Mouse (Mus musculus) right cerebral cortex, adult 18-20 months (tissue): ENCODE measurements around the gene Rnf31.

Source experiments
- DNase-seq: peaks from one replicate; pipeline ENCODE4 v3.0.0; 2022; ENCODE audit warnings: mixed read lengths

Gene Rnf31

GRCm38 (mm10) chr14:55591331-55591891 lies at the start of gene Rnf31:
Gene Rnf31, plus strand, starts transcription at chr14:55591708.
- DNase-seq = peak; percentile 97

GRCm38 (mm10) chr14:55542268-55542667 lies 49.2 kb upstream of the Rnf31 start:
- no peak for DNase-seq

- DNase-seq = no peak
These were observed 47.2 kb upstream of the Rnf31 start for GRCm38 (mm10) chr14:55544334-55544733.

GRCm38 (mm10) chr14:55550191-55550590 lies 41.3 kb upstream of the Rnf31 start:
- DNase-seq = no peak

- DNase-seq = no peak
These were observed 40.2 kb upstream of the Rnf31 start for GRCm38 (mm10) chr14:55551347-55551746.

GRCm38 (mm10) chr14:55551794-55552193 lies 39.7 kb upstream of the Rnf31 start:
- no peak for DNase-seq

- DNase-seq = no peak
These were observed 36.9 kb upstream of the Rnf31 start for GRCm38 (mm10) chr14:55554635-55555034.

GRCm38 (mm10) chr14:55555788-55556187 lies 35.7 kb upstream of the Rnf31 start:
- no peak for DNase-seq

GRCm38 (mm10) chr14:55557003-55557402 lies 34.5 kb upstream of the Rnf31 start:
- peak; percentile 65 for DNase-seq

- no peak for DNase-seq
These were observed 33.9 kb upstream of the Rnf31 start for GRCm38 (mm10) chr14:55557587-55557986.

GRCm38 (mm10) chr14:55558740-55559448 lies 32.6 kb upstream of the Rnf31 start:
- no peak for DNase-seq

- DNase-seq = peak; percentile 90
These were observed 31.7 kb upstream of the Rnf31 start, which contains the start of gene Dcaf11 for GRCm38 (mm10) chr14:55559799-55560201. Gene Dcaf11, plus strand, starts transcription at chr14:55560006.

GRCm38 (mm10) chr14:55560202-55561073 lies 31.1 kb upstream of the Rnf31 start, which contains the start of gene A730061H03Rik:
Gene A730061H03Rik, minus strand, starts transcription at chr14:55560406.
- peak; percentile 99 for DNase-seq

- DNase-seq = no peak
These were observed 29.6 kb upstream of the Rnf31 start for GRCm38 (mm10) chr14:55561860-55562259.

- no peak for DNase-seq
These were observed 28.3 kb upstream of the Rnf31 start for GRCm38 (mm10) chr14:55563249-55563648.

- DNase-seq = no peak
These were observed 25.8 kb upstream of the Rnf31 start for GRCm38 (mm10) chr14:55565748-55566147.

GRCm38 (mm10) chr14:55567496-55567895 lies 24.0 kb upstream of the Rnf31 start:
- no peak for DNase-seq

- no peak for DNase-seq
These were observed 20.9 kb upstream of the Rnf31 start for GRCm38 (mm10) chr14:55570588-55570987.

- no peak for DNase-seq
These were observed 19.7 kb upstream of the Rnf31 start for GRCm38 (mm10) chr14:55571760-55572159.

GRCm38 (mm10) chr14:55575302-55575701 lies 16.2 kb upstream of the Rnf31 start, which contains the start of gene Fitm1:
Gene Fitm1, plus strand, starts transcription at chr14:55575617.
- no peak for DNase-seq

- DNase-seq = no peak
These were observed 15.8 kb upstream of the Rnf31 start for GRCm38 (mm10) chr14:55575711-55576110.

GRCm38 (mm10) chr14:55576376-55576775 lies 15.1 kb upstream of the Rnf31 start:
- DNase-seq = peak; percentile 40
